Mouse (Mus musculus) limb, embryonic 13.5 days (tissue): ENCODE data around the gene Bloc1s6. TPM values are rescaled to one million over a fixed set of nuclear protein-coding genes. Genes with fewer than 3 reads are reported as not detected.
A peak's percentile ranks its signal among the peaks of the same experiment; 100 is the strongest.

Source experiments
- ATAC-seq: fragments of 200-750 bp; cut with Nextera tagmentation; 2 replicates; pipeline ENCODE4 v1.8.0; 2017; ENCODE audit warnings: low read depth, moderate number of reproducible peaks, moderate TSS enrichment; ENCODE audit not compliant: low FRiP score
- H3K27ac ChIP-seq: fragments of 300-500 bp; sonication (generic); 2 replicates; pipeline ENCODE4 v1.5.1; 2015; ENCODE audit warnings: inconsistent platforms, mild to moderate bottlenecking, moderate library complexity
- H3K27me3 ChIP-seq: fragments of 300-500 bp; sonication (generic); 2 replicates; pipeline ENCODE4 v1.6.1; 2015; ENCODE audit warnings: mild to moderate bottlenecking, inconsistent platforms
- H3K36me3 ChIP-seq: fragments of 300-500 bp; sonication (generic); 2 replicates; pipeline ENCODE4 v1.6.1; 2015; ENCODE audit warnings: inconsistent platforms, mild to moderate bottlenecking, moderate library complexity
- H3K4me1 ChIP-seq: fragments of 300-500 bp; sonication (generic); 2 replicates; pipeline ENCODE4 v1.6.1; 2015; ENCODE audit warnings: inconsistent platforms
- H3K4me2 ChIP-seq: fragments of 300-500 bp; sonication (generic); replicated peaks from 2 replicates; pipeline ENCODE4 v1.6.1; 2015; ENCODE audit warnings: inconsistent platforms, mild to moderate bottlenecking, moderate library complexity
- H3K4me3 ChIP-seq: fragments of 300-500 bp; sonication (generic); 2 replicates; pipeline ENCODE4 v1.5.1; 2015; ENCODE audit warnings: moderate library complexity, mild to moderate bottlenecking, inconsistent platforms
- H3K9ac ChIP-seq: fragments of 300-500 bp; sonication (generic); 2 replicates; pipeline ENCODE4 v1.6.1; 2015; ENCODE audit warnings: mild to moderate bottlenecking, inconsistent platforms
- H3K9me3 ChIP-seq: fragments of 300-500 bp; sonication (generic); 2 replicates; pipeline ENCODE4 v1.6.1; 2016; ENCODE audit warnings: inconsistent platforms
- WGBS: fragments of 180-500 bp; shearing (Covaris S2); methylation state at CpG from one replicate; pipeline ENCODE4 v1.1.7; 2015; 5-methylcytosine and 5-hydroxymethylcytosine counted together
- polyA plus RNA-seq: library from polyadenylated mRNA; unstranded; fragments of >200 nt; fragmentation: Nextera tagmentation; extraction: Ambion mirVana; gene quantifications from 2 replicates; pipeline ENCODE4 v1.2.1, GENCODE M21; 2015

Gene Bloc1s6
- polyA plus RNA-seq, 1 experiment from 2014 or later: 57.6 TPM

DNA sequence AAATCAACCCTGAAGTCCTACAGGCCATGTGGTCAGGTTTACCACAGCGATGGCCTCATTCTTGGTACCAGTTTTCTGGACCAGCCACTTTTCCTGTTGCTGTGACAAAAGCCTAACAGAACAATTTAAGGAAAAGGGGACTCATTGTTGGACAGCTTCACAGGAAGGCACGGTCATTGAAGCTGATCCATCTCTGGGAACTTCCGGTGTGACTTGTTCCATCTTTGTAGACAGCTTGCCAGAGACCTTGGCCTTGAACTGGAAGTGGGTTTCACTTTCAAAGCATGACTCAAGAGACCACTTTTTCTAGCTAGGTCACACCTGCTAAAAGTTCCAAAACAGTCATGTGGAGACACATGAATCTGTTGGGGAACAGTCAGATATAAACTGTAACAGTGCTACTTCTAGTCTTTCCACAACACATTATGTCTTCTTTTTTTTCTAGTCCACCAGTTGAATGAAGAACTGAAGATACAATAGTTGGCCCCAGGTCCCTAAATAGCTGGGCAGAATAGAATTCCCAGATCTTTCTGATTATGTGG, 21.9 kb upstream of the Bloc1s6 start:
- Histone ChIP-seq H3K36me3 (no peaks in the 10 kb centered on the region), H3K9me3 (no peaks in the 10 kb centered on the region), H3K4me3 (no peak overlapping the region), H3K27me3 (no peaks in the 10 kb centered on the region; the same call in 1 of the 2 replicates), H3K4me1 (no peaks in the 10 kb centered on the region), H3K27ac (no peak overlapping the region), H3K4me2 (no peak overlapping the region), H3K9ac (no peak overlapping the region)
- no peak for ATAC-seq
- whole genome bisulfite sequencing: 83% methylated on average over 3 of the region's 3 CpGs

DNA sequence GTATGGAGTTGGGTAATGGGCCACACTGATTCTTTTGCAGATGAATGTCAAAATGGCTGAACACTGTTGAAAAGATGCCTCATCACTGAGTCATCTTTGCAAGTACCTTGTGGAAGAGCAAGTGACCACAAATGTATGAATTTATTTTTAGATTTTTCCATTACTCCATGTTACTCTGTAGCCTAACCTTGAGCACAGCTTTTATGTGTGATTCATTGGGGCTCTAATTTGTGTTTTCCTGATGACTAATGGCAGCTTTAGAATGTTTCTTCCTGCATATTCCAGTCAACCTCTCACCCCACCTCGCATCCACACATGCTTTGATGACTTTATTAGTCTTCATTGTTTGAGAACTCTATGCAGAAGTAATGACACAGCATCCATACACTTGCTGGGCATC, 19.1 kb upstream of the Bloc1s6 start:
- Histone ChIP-seq H3K9me3 (no peaks in the 10 kb centered on the region), H3K4me3 (no peak overlapping the region), H3K36me3 (no peaks in the 10 kb centered on the region), H3K27me3 (no peaks in the 10 kb centered on the region; the same call in 1 of the 2 replicates), H3K4me1 (no peaks in the 10 kb centered on the region), H3K27ac (no peak overlapping the region), H3K4me2 (no peak overlapping the region), H3K9ac (no peak overlapping the region)
- no peak for ATAC-seq
- 61% methylated on average over 1 of the region's 1 CpGs for WGBS

DNA sequence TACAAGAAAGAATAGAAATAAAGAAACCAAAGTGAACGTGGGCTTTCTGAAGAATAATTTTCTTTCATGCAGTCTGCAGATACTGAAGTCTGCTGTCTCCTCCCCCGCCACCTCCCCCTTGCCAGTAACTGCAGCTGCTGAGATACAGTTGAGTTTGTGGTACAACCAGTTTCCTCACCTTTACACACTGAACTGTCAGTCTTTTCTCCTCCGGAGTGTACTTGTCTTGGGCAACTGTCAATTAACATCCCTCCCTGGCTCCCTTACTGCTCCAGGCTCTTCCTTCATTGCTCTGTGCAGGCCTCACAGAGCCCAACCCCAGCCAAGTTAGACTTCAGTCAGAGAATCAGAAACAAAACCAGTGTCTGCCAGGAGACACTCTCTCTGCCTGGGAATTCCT, 17.7 kb upstream of the Bloc1s6 start:
- ATAC-seq: no peak
- no peaks in the 10 kb centered on the region for H3K4me1 ChIP-seq
- H3K9me3 ChIP-seq: no peaks in the 10 kb centered on the region
- no peak overlapping the region for H3K9ac ChIP-seq
- no peaks in the 10 kb centered on the region for H3K36me3 ChIP-seq
- H3K4me2 ChIP-seq: no peak overlapping the region
- no peaks in the 10 kb centered on the region; the same call in 1 of the 2 replicates for H3K27me3 ChIP-seq
- no peak overlapping the region for H3K27ac ChIP-seq
- WGBS: 73% methylated on average over 3 of the region's 3 CpGs
- no peak overlapping the region for H3K4me3 ChIP-seq

GRCm38 (mm10) chr2:122725604-122726003, 12.7 kb upstream of the Bloc1s6 start:
- Histone ChIP-seq H3K4me2 (no peak overlapping the region), H3K9ac (no peak overlapping the region), H3K4me1 (no peaks in the 10 kb centered on the region), H3K27me3 (no peaks in the 10 kb centered on the region; the same call in 1 of the 2 replicates), H3K36me3 (no peaks in the 10 kb centered on the region), H3K9me3 (no peaks in the 10 kb centered on the region), H3K27ac (no peak overlapping the region), H3K4me3 (no peak overlapping the region)
- ATAC-seq: no peak
- whole genome bisulfite sequencing: 59% methylated on average over 10 of the region's 10 CpGs

DNA sequence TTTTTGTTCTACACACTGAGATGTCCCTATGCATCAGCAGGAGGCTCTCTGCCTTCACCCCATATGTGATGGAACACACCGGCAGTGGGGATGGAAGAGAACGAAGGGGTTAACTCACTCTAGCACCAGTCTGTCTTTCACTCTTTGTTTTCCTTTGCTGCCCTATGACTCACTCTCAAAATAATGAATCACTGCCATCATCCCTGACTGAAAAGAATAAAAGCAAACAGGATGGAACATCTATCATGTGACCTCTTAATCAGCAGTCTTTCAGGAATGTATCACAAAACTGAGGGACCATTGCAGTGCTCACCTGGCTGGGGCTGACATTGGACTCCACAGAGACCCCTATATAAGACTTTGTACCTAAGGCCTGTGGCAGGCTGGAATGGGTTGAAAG, 6.8 kb upstream of the Bloc1s6 start:
- no peak overlapping the region for H3K4me3 ChIP-seq
- peaks cover 17% of the 10 kb centered on the region for H3K27me3 ChIP-seq
- no peaks in the 10 kb centered on the region for H3K36me3 ChIP-seq
- no peak overlapping the region for H3K27ac ChIP-seq
- H3K9me3 ChIP-seq: no peaks in the 10 kb centered on the region
- no peaks in the 10 kb centered on the region for H3K4me1 ChIP-seq
- ATAC-seq: no peak
- H3K9ac ChIP-seq: no peak overlapping the region
- H3K4me2 ChIP-seq: no peak overlapping the region
- 88% methylated on average over 2 of the region's 2 CpGs for WGBS

- Histone ChIP-seq H3K9ac (peak overlapping the region; percentile 93), H3K4me3 (peak overlapping the region; percentile 84), H3K36me3 (peaks cover 13% of the 10 kb centered on the region), H3K9me3 (no peaks in the 10 kb centered on the region), H3K4me1 (peaks cover 10% of the 10 kb centered on the region), H3K4me2 (peak overlapping the region; percentile 72), H3K27me3 (peaks cover 12% of the 10 kb centered on the region), H3K27ac (no peak overlapping the region; the same call in 1 of the 2 replicates)
- no peak for ATAC-seq
- 18% methylated on average over 7 of the region's 7 CpGs for WGBS
These were observed 720 bp downstream of the Bloc1s6 start for GRCm38 (mm10) chr2:122739023-122739422.

GRCm38 (mm10) chr2:122746461-122746860, 8.2 kb downstream of the Bloc1s6 start:
- 92% methylated on average over 9 of the region's 9 CpGs for WGBS
- Histone ChIP-seq H3K4me1 (no peaks in the 10 kb centered on the region), H3K27ac (no peak overlapping the region), H3K9me3 (no peaks in the 10 kb centered on the region), H3K4me3 (no peak overlapping the region), H3K36me3 (peaks cover 62% of the 10 kb centered on the region), H3K4me2 (no peak overlapping the region), H3K27me3 (no peaks in the 10 kb centered on the region), H3K9ac (no peak overlapping the region)
- ATAC-seq: no peak

DNA sequence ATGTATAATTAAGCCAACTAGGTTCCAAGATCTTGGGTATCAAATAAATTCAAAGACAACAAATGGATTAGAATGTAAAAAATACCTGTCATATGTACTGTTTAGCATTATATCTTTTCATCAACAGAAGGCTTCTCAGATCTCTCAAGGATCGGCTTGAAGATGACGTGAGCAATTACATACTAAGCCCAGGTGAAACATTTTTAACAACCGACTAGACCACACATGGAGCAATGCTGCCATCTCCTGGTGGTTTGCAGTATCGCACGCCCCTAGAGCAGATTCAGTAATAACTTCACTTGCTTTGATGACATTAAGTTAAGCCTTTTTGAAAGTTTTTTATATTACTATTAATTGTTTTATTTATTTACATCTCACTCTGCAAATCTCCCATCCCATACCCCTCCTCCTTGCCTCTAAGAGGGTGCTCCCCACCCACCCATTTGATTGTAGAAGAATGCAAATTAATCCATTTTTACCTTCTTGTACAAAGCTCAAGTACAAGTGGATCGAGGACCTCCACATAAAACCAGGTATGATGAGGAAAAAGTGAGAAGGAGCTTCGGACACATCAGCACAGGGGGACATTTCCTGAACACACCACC, 15.5 kb downstream of the Bloc1s6 start:
- Histone ChIP-seq H3K4me1 (no peaks in the 10 kb centered on the region), H3K36me3 (peaks cover 6% of the 10 kb centered on the region), H3K4me2 (no peak overlapping the region), H3K27ac (no peak overlapping the region), H3K4me3 (no peak overlapping the region), H3K9me3 (no peaks in the 10 kb centered on the region), H3K9ac (no peak overlapping the region), H3K27me3 (no peaks in the 10 kb centered on the region)
- ATAC-seq: peak; percentile 44; the same call in 1 of the 2 replicates
- WGBS: 14% methylated on average over 7 of the region's 7 CpGs

DNA sequence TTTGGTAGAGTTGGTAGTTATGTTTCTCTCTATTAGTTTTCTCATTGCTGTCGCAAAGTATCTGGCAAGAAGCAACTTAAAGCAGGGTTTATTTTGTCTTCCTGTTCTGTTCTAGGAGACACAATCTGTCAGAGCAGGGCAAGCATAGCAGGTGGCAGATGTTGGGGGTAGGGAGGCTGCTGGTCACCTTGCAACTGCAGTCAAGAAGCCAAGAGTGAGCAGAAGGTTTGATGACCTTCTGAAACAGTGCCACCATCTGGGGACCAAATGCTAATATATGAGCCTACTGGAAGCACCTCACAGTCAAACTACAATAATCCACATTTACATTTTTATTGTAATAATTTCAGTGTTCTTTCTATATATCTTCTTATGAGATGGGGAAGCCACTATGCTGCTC, 21.5 kb downstream of the Bloc1s6 start:
- Histone ChIP-seq H3K4me2 (no peak overlapping the region), H3K27me3 (peaks cover 24% of the 10 kb centered on the region), H3K4me3 (no peak overlapping the region), H3K9ac (no peak overlapping the region), H3K36me3 (no peaks in the 10 kb centered on the region), H3K27ac (no peak overlapping the region), H3K9me3 (no peaks in the 10 kb centered on the region), H3K4me1 (no peaks in the 10 kb centered on the region)
- WGBS: 93% methylated on average over 1 of the region's 1 CpGs
- no peak for ATAC-seq

GRCm38 (mm10) chr2:122762991-122763390, 24.7 kb downstream of the Bloc1s6 start:
- H3K9ac ChIP-seq: no peak overlapping the region
- H3K9me3 ChIP-seq: no peaks in the 10 kb centered on the region
- H3K4me1 ChIP-seq: peaks cover 8% of the 10 kb centered on the region
- no peak for ATAC-seq
- H3K4me2 ChIP-seq: no peak overlapping the region
- H3K27ac ChIP-seq: no peak overlapping the region
- H3K27me3 ChIP-seq: peaks cover 48% of the 10 kb centered on the region
- H3K36me3 ChIP-seq: no peaks in the 10 kb centered on the region
- H3K4me3 ChIP-seq: no peak overlapping the region
- 64% methylated on average over 3 of the region's 3 CpGs for WGBS

- ATAC-seq: no peak
- 0 out of 2 replicates have a peak overlapping the region, but pooled peaks have one; percentile 46 for H3K4me3 ChIP-seq
- peak overlapping the region; percentile 86 for H3K4me2 ChIP-seq
- peaks cover 48% of the 10 kb centered on the region for H3K27me3 ChIP-seq
- H3K9ac ChIP-seq: no peak overlapping the region
- H3K9me3 ChIP-seq: no peaks in the 10 kb centered on the region
- H3K27ac ChIP-seq: no peak overlapping the region
- no peaks in the 10 kb centered on the region for H3K36me3 ChIP-seq
- WGBS: 47% methylated on average over 6 of the region's 6 CpGs
- peaks cover 8% of the 10 kb centered on the region for H3K4me1 ChIP-seq
These were observed 26.2 kb downstream of the Bloc1s6 start for GRCm38 (mm10) chr2:122764526-122764925.

DNA sequence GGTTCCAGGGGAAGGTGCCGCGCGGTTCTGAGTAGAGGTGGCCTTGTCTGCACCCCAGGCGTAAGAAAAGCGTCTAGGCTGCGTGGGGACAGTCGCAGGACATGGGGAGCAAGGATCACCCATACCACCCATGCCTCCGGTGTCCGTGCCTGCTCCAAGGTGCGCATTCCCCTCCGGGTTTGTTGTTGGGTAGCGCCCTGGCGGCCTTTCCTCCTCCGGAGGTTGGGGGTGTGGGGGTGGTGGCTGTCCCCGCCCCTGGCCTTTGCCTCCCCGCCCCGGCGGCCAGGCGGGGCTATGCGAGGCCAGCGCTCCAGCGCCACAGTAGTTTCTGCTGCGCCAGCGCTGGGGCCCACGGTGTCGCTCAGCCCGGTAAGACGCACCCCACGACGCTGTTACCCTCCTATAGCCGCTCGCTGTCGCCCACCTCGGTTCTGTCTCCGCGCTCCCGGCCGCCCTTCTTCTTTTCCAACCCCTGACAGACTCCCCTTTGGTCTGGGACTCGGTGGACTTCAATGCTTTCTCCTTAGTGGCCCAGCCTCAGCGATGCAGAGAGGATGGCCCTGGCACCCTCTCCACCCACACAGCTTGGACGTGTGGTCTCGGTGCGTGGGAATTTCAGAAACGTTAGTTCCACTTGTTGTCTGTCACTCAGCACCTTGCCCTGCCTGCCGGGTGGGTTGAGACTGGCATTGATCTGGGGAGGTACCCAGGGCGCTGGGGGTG, 26.9 kb downstream of the Bloc1s6 start, which contains the start of gene Sqor:
Sqor (plus strand) TSS at position 167 of the 723 bp plus-strand sequence.
- Histone ChIP-seq H3K4me2 (peak within 1 kb of the TSS; percentile 86), H3K36me3 (no peaks in the 10 kb centered on the region), H3K9ac (peak within 1 kb of the TSS; percentile 70), H3K4me3 (peak within 1 kb of the TSS; percentile 46), H3K9me3 (no peaks in the 10 kb centered on the region), H3K27me3 (peaks cover 48% of the 10 kb centered on the region), H3K4me1 (peaks cover 8% of the 10 kb centered on the region), H3K27ac (no peak within 1 kb of the TSS)
- peak; percentile 71 for ATAC-seq
- under 1% methylated on average over 46 of the region's 46 CpGs for WGBS
